Mouse (Mus musculus) CH12.LX (cell line): ENCODE measurements around the gene Mettl23.

Source experiments
- CTCF ChIP-seq, 2 experiments: IDR thresholded peaks in 1 of 2; conservative IDR thresholded peaks in 1 of 2; 2 replicates each; pipeline ENCODE4 v1.5.1; 2011 to 2012; ENCODE audit warnings: low read depth in 2 of 2, low read length in 2 of 2, improper control_type of control experiment in 1 of 2, inconsistent platforms in 1 of 2, mild to moderate bottlenecking in 1 of 2, moderate library complexity in 1 of 2
- KAT2A ChIP-seq: IDR thresholded peaks from 2 replicates; pipeline ENCODE4 v1.6.1; 2012; ENCODE audit warnings: low read length, improper control_type of control experiment, inconsistent platforms; ENCODE audit not compliant: insufficient replicate concordance
- MYC ChIP-seq: IDR thresholded peaks from 2 replicates; pipeline ENCODE4 v1.6.1; 2011; ENCODE audit warnings: low read depth, mild to moderate bottlenecking, improper control_type of control experiment, low read length
- POLR2A ChIP-seq: IDR thresholded peaks from 2 replicates; pipeline ENCODE4 v1.6.1; 2011; ENCODE audit warnings: low read depth, mild to moderate bottlenecking, improper control_type of control experiment, low read length
- USF1 ChIP-seq: IDR thresholded peaks from 2 replicates; pipeline ENCODE4 v1.6.1; 2014; ENCODE audit warnings: low read depth, mild to moderate bottlenecking, inconsistent platforms, low read length, improper control_type of control experiment
- ZC3H11A ChIP-seq: IDR thresholded peaks from 2 replicates; pipeline ENCODE4 v1.6.1; 2012; ENCODE audit warnings: low read depth, mild to moderate bottlenecking, inconsistent platforms, low read length, improper control_type of control experiment
- ZMIZ1 ChIP-seq: IDR thresholded peaks from 2 replicates; pipeline ENCODE4 v1.6.1; 2012; ENCODE audit warnings: low read depth, mild to moderate bottlenecking, inconsistent platforms, low read length, improper control_type of control experiment

GRCm38 (mm10) chr11:116853512-116853928 lies 10.4 kb downstream of the Mettl23 start:
- TF ChIP-seq ZMIZ1 (no peak), MYC (no peak), KAT2A (no peak), ZC3H11A (no peak), CTCF (conservative IDR thresholded peaks at IDR 0.05 in 1 of 2, IDR thresholded peaks at IDR 0.05 in 1 of 2; ENCODE audit: low read depth in 2 of 2, low read length in 2 of 2) (no peak), POLR2A (peak; percentile 37; the same call in 1 of the 2 replicates), USF1 (no peak)
